Mouse (Mus musculus) lung, postnatal 14 days (tissue): ENCODE measurements around the gene Krtap19-1.
A peak's percentile ranks its signal among the peaks of the same experiment; 100 is the strongest.

ENCODE experiments used
- DNase-seq: peaks from one replicate; pipeline ENCODE4 v3.0.0; 2021

Krtap19-1 gene

DNA sequence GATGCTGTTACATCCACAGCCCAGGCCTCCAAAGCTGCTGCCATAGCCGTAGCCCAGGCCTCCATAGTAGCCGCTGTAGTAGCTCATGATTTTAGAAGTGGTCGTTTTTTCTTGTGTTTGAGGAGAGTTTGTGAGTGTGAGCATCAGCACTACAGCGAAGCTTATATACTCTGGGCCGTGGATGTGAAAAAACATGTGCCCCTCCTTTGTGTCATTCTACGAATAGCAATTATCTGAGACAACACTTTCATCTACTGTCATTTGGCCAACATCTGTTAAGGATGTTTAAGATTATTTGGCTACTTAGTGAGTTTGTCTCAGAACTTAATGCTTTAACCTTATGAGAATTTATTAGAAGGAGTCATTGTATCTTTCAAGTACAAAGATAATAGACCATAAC, at the start of gene Krtap19-1:
Gene Krtap19-1, minus strand, starts transcription at position 101 of the 400 bp plus-strand sequence.
- DNase-seq: no peak

DNA sequence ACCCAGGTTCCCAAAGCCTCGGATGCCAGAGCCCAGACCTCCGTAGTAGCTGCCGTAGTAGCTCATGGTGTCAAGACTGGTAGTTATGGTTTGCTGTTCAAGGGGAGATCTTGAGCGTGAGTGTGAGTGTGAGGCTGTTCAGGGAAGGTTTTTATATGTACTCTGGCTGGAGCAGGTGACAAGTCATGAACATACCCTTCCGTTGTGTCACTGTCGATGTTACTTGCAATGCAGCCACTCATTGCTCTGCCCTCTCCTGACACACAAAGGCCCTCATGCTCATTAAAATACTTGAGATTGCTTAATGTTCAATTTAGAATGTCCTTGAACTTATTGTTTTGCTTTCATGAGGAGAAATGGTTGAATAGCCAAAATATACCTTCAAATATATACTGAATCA, 27.1 kb upstream of the Krtap19-1 start, which contains the start of gene Krtap19-5:
Gene Krtap19-5, minus strand, starts transcription at position 101 of the 400 bp plus-strand sequence.
- DNase-seq: no peak

DNA sequence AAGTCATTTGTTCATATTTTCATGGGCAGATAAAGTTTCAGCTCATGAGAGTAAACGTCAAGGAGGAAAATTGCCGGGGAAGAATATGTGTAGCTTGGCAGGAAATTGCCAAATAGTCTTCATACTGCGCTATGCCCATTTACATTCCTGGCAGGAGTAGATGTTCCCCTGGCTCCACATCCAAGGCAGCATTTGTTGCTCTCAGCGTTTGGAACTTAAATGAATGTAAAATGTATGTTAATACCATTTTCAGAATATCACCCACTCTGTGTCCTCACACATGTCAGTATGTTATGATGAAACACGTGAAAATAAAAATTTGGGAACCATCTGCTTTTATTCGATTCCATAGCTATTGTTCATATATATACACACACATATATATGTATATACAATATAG, 17.7 kb upstream of the Krtap19-1 start:
- DNase-seq: no peak

DNA sequence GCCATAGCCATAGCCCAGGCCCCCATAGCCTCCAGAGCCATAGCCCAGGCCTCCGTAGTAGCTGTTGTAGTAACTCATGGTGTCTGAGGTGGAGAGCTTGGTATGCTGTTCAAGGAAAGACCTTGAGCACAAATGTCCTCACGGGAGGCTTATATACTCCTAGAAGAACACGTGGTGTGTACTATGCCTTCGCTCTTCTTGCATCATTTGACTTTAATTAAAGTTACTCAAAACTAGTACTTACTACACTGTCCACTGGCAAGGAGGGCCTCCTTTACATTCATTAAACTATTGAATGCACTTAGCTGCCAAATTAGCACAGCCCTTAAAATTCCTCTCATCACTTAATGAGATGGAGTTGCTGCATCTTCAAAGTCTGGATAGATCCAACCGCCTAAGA, 15.8 kb upstream of the Krtap19-1 start, which contains the start of gene Krtap19-4:
Gene Krtap19-4, minus strand, starts transcription at position 101 of the 400 bp plus-strand sequence.
- no peak for DNase-seq

DNA sequence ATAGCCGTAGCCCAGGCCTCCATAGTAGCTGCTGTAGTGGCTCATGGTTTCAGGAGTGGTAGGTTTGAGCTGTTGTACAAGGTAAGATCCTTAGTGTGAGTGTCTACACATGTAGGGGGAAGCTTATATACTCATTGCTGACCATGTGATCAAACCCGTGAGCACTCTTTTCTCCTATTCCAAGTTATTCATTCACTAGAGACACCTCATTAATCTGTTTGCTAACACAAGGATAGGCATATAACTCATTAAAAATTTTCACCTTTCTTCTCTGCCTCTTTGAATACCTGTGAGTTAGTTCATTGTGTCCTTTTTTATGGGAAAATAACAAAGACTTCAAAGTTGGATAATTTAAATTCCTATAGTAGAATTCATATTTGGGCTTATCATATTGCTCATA, 8.7 kb upstream of the Krtap19-1 start, which contains the start of gene Krtap19-3:
Gene Krtap19-3, minus strand, starts transcription at position 101 of the 400 bp plus-strand sequence.
- no peak for DNase-seq

DNA sequence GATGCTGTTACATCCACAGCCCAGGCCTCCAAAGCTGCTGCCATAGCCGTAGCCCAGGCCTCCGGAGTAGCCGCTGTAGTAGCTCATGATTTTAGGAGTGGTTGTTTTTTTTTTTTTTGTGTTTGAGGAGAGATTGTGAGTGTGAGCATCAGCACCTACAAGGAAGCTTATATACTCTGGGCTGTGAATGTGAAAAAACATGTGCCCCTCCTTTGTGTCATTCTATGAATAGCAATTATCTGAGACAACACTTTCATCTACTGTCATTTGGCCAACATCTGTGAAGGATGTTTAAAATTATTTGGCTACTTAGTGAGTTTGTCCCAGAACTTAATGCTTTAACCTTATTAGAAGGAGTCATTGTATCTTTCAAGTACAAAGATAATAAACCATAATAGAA, 5.0 kb upstream of the Krtap19-1 start, which contains the start of gene Krtap19-2:
Gene Krtap19-2, minus strand, starts transcription at position 101 of the 400 bp plus-strand sequence.
- DNase-seq: no peak

DNA sequence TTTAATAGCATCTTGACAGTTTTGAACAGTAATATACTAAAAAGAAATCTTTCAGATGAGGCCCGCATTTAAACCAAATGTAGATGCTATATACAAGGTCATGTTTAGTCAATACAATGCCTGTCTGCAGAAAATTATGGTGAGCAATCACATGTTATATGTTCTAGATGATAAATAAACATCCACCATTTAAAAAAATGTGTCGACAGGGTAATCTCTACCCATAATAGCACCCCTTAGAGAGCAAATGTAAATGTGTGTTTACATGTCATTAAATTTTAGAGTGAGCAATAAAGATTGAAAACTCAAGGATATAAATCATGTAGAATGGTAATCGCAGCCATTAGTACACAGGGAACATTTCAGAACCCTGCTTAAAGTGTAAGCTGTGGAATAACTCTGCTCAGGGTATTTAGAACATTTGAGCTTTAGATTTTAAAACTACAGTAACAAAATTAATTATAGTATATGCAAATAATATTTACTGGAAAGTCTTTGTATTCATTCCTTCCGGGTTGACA, 4.3 kb downstream of the Krtap19-1 start:
- no peak for DNase-seq

DNA sequence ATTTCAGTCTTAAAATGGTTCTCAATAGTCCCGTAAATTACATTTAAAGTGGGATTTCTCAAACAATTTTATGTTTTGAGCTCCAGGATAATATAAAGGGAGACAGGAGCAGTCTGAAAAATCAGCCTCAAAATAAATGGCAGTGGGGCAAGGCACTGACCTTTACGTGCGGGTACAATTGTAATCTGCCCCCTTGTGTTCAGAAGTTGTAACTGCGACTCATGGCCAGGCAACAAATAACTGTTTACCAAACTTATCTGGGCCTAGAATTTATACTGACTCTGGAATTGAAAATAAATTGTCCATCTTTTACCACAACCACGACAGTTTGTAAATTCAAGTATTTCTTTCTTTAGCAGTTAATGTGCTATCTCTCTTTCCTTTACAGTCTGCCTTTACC, 17.8 kb downstream of the Krtap19-1 start:
- DNase-seq: peak; percentile 1

DNA sequence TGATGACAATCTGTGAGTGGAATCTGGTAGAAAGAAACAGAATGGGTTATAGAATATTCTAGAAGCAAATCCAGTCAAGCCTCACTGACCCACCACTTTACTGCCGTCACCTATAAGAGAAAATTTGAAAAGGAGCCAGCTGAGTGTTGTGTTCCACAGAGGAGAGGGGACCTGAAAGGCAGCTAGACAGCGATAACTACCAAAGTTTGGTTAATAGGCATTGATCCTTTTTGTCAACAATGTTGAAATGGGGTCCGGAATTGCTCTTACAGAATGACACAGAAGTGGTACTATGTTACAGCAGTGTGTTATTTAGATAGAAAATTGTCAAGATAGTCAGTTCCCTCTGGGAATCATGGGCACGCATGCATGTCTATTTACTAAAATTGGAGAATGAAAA, 20.7 kb downstream of the Krtap19-1 start:
- no peak for DNase-seq

DNA sequence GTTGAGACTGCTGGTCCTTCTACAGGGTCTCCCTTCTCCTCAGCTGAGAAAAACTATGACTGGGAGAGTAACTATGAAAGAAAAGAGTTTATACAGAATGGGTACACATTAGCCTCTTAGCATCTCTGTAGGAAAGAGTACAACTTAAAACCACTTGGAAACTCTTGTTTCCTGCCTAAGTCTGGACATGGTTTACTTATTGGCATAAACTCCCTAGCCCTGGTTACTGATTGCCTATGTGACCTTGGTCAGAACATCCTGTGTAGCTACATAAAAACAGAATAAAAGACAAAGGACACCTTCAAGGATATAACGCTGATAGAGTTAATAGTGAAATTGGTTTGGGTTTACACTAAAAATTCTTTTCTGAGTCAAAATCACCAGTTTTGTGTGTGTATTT, 21.8 kb downstream of the Krtap19-1 start:
- no peak for DNase-seq

DNA sequence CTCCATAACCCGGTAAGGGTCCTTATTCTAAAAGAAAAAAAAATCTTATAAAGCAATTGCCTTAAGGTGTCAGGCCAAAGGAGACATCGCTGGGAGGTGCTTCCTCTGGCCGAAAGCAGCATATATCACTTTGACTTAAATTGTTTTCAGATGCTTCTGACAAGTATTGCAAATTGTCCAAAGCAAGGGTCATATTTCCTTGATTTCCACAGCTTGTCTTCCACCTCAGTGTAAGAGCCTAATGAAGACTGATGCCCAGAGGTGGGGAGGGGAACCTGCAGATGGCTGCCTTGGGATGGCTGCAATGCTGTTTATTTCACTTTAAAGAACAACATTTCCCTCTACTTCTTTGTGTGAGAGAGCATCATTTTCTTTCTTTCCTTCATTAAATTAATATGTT, 42.2 kb downstream of the Krtap19-1 start:
- DNase-seq: no peak

DNA sequence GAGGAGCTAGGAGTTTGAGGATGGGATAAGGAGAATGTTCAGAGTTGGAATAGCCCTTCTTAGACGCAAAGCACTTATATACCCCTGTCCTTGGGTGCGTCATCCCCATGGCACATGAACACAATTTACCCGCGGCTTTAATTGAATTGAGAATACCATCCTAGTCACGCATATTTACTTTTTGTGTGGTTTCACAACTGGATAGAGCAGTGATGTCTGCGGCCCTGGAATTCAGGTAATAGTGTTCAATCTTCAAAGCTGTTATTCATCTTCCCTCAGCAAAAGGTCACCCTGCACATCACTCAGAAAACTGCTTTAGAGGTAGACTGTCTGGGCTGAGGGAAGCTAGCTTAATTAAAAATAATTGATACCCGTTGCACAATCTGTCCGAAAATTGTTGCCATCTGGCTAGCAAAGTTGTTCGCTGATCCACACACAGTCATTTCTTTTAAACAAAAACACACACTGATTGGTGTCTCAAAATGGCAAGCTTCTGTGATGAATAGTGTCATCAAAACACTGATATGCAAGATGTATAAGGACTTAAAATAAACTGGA, 43.0 kb downstream of the Krtap19-1 start, which contains the start of gene Krtap14:
Gene Krtap14, minus strand, starts transcription at position 51 of the 558 bp plus-strand sequence.
- DNase-seq: no peak

DNA sequence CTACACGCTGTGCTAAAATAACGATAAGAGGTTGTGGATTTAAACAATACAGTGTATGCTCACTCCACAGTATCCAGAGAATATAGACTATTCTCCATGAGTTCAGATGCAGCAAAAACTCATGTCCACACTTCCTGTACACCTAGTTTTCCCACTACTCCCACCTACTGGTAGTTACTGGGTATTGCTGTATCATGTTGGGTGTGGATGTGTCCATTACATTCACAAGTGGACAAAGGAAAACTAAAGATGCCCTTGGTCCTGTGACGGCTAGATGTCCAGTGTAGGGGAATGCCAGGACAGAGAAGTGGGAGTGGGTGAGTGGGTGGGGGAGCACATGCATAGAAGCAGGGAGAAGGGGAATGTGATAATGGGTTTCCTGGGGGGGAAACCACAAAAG, 45.5 kb downstream of the Krtap19-1 start:
- no peak for DNase-seq

DNA sequence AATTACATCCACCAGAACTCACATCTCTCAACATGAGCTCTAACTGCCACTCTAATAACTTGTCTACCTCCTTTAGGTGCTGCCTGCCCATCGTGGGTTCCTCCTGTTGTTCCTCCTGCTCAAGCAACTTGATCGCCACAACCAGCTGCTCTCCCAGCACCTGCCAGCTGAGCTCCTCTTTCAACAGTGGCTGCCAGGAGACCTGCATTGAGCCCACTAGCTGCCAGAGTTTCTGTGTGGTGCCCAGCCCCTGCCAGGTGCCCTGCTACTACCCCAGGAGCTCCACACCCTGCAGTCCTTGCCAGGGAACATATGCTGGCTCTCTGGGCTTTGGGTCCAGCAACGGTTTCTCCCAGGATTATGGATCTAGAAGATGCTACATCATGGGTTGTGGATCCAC, 49.1 kb downstream of the Krtap19-1 start, which contains the start of gene Krtap15:
Gene Krtap15, plus strand, starts transcription at position 150 of the 400 bp plus-strand sequence.
- no peak for DNase-seq
